Mouse (Mus musculus): ENCODE measurements around the gene Card14. TPM values are rescaled to one million over a fixed set of nuclear protein-coding genes. Genes with fewer than 3 reads are reported as not detected.
A peak's percentile ranks its signal among the peaks of the same experiment; 100 is the strongest.

Gene Card14
- polyA plus RNA-seq, 1 experiment: 0.44 TPM

DNA sequence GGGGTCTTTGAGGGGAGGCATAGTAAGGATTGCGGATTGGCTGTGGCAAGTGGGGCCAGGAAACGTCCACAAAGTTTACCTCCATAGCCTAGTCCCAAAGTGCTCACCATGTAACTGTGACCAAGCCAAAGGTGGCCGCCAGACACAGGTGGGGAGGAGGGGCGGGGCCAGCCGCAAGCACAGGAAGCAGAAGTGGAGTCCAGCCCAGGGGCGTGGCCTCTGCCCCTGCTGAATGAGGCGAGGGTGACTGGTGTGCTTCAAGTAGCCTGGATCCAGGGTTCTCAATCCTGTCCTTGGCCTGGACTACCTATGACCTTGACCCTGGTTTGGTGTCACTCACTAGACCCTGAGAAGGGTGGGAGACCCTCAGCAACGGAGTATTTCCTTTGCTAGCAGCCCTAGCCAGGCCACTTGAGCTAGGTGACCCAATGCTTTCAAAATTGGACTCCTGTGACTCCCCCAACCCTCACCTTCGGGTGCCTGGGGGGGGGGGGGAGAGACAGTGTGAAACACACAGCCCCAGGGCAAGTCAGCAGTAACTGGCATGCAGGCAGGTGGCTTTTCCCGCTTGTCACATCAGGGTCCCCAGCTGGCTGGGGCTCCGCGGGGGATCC, 84.5 kb downstream of the Card14 start:
- H3K27me3 ChIP-seq (ENCODE audit: control insufficient read depth, insufficient read depth, low read length): no peaks in the 10 kb centered on the region
- H3K27ac ChIP-seq (ENCODE audit: control insufficient read depth, insufficient read depth, low read depth, low read length): peak overlapping the region; percentile 81
- TF ChIP-seq CTCF (IDR thresholded peaks at IDR 0.05; ENCODE audit: control insufficient read depth, insufficient read depth, insufficient replicate concordance, low read depth, low read length): no peak
- no peak for TF ChIP-seq POLR2A (IDR thresholded peaks at IDR 0.05; ENCODE audit: control insufficient read depth, low read depth, low read length)
- H3K36me3 ChIP-seq (ENCODE audit: control insufficient read depth, insufficient read depth, low read length): no peaks in the 10 kb centered on the region
- H3K4me3 ChIP-seq (ENCODE audit: control insufficient read depth, low read depth, low read length): peak overlapping the region; percentile 3; the same call in 1 of the 2 replicates
- H3K4me1 ChIP-seq (ENCODE audit: control insufficient read depth, insufficient read depth, low read length): peaks cover 16% of the 10 kb centered on the region

DNA sequence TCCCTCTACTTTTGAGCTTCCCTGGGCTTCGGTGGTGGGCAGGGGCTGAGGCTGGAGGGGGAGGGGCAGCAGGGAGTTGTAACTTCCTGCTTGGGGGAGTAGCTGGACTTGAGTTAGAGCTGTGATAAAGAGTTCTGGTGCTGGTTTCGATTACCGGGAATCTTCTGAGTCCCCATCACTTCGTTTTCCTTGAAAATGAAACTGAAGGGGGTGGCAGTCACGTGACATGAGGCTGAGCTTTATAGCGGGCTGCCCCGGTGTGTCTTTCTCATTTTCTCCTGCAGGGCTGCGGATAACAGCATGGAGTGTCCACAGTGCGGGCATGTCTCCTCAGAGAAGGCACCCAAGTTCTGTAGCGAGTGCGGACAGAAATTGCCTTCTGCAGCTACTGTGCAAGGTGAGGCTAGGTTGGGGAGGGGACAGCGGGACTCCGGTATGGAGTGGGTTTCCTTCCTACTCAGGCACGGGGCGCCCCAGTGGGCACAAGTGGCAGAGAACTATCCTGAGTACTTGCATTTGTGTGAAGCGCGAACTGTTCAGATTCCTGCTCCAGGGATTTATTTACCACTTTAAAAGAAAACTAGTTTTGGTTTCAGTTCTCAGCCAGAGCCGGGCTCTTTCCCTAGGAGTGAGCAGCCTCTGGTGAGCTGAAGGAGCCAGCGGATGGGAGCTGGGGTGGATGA, 85.4 kb downstream of the Card14 start, which contains the start of gene Rnf213:
TSS of gene Rnf213 (plus strand) at position 301 of the 683 bp plus-strand sequence.
- H3K27me3 ChIP-seq (ENCODE audit: control insufficient read depth, insufficient read depth, low read length): no peaks in the 10 kb centered on the region
- peak within 1 kb of the TSS; percentile 69 for H3K4me3 ChIP-seq (ENCODE audit: control insufficient read depth, low read depth, low read length)
- H3K27ac ChIP-seq (ENCODE audit: control insufficient read depth, insufficient read depth, low read depth, low read length): peak within 1 kb of the TSS; percentile 81; the same call in 1 of the 2 replicates
- H3K36me3 ChIP-seq (ENCODE audit: control insufficient read depth, insufficient read depth, low read length): no peaks in the 10 kb centered on the region
- peak; percentile 22; the same call in 1 of the 2 replicates for TF ChIP-seq POLR2A (IDR thresholded peaks at IDR 0.05; ENCODE audit: control insufficient read depth, low read depth, low read length)
- no peak for TF ChIP-seq CTCF (IDR thresholded peaks at IDR 0.05; ENCODE audit: control insufficient read depth, insufficient read depth, insufficient replicate concordance, low read depth, low read length)
- H3K4me1 ChIP-seq (ENCODE audit: control insufficient read depth, insufficient read depth, low read length): peaks cover 14% of the 10 kb centered on the region

DNA sequence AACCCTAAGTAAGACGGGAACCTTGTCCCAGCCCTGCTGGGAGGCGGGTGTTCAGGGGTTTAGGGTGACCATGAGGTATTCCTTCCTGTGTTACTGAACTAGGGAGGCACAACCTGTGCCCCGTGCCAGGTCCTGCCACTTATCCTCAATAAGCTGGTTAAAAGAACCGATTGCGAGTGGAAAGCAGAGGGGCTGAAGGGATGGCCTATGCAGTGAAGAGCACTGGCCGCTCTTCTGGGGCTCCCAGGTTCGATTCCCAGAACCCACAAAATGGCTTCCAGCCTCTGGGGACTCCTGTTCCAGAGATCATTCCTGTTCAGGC, 85.9 kb downstream of the Card14 start:
- Histone ChIP-seq H3K4me3 (ENCODE audit: control insufficient read depth, low read depth, low read length) (peak overlapping the region; percentile 69), H3K27ac (ENCODE audit: control insufficient read depth, insufficient read depth, low read depth, low read length) (no peak overlapping the region), H3K27me3 (ENCODE audit: control insufficient read depth, insufficient read depth, low read length) (no peaks in the 10 kb centered on the region), H3K36me3 (ENCODE audit: control insufficient read depth, insufficient read depth, low read length) (no peaks in the 10 kb centered on the region), H3K4me1 (ENCODE audit: control insufficient read depth, insufficient read depth, low read length) (peaks cover 13% of the 10 kb centered on the region)
- no peak for TF ChIP-seq CTCF (IDR thresholded peaks at IDR 0.05; ENCODE audit: control insufficient read depth, insufficient read depth, insufficient replicate concordance, low read depth, low read length)
- no peak for TF ChIP-seq POLR2A (IDR thresholded peaks at IDR 0.05; ENCODE audit: control insufficient read depth, low read depth, low read length)

DNA sequence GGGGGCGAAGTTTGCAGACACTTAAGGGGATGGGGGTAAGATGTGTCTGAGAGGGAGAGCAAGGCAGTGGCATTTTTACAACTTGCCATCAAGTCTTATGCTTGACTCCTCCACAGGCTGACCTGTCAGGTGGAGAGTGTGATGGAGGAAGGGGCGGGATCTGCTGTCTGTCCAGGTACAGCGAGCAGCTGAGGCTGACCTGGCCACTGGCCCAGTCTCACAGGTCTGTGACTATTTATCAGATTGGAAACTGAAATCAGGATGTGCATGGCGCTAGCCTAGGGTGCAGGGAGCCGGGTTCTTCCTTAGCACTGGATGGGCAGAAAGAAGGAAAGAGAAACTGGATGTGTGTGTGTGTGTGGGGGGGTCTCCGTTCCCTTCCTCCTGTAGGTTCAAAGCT, 86.6 kb downstream of the Card14 start:
- Histone ChIP-seq H3K4me3 (ENCODE audit: control insufficient read depth, low read depth, low read length) (no peak overlapping the region), H3K27me3 (ENCODE audit: control insufficient read depth, insufficient read depth, low read length) (no peaks in the 10 kb centered on the region), H3K4me1 (ENCODE audit: control insufficient read depth, insufficient read depth, low read length) (peaks cover 13% of the 10 kb centered on the region), H3K27ac (ENCODE audit: control insufficient read depth, insufficient read depth, low read depth, low read length) (no peak overlapping the region), H3K36me3 (ENCODE audit: control insufficient read depth, insufficient read depth, low read length) (no peaks in the 10 kb centered on the region)
- TF ChIP-seq POLR2A (IDR thresholded peaks at IDR 0.05; ENCODE audit: control insufficient read depth, low read depth, low read length): no peak

Other genes starting within 250 kb of the Card14 start
- 3.3 and 3.8 TPM in 2 replicates for gene Cbx4, start 221.5 kb upstream of the Card14 start, polyA plus RNA-seq (2012; rRNA removed)
- 1.1 and 1.2 TPM in 2 replicates for gene Tbc1d16, start 79.3 kb upstream of the Card14 start, polyA plus RNA-seq (2012; rRNA removed)
- gene Ccdc40, start 79.2 kb upstream of the Card14 start, polyA plus RNA-seq (2012; rRNA removed): 73.2 and 78.5 TPM in 2 replicates
- gene Gaa, start 39.9 kb upstream of the Card14 start, polyA plus RNA-seq (2012; rRNA removed): 41.9 and 46.2 TPM in 2 replicates
- gene Eif4a3, start 7.7 kb upstream of the Card14 start, polyA plus RNA-seq (2012; rRNA removed): 73.6 and 81.2 TPM in 2 replicates
- gene Sgsh, start 47.8 kb downstream of the Card14 start, polyA plus RNA-seq (2012; rRNA removed): 11.4 and 13.8 TPM in 2 replicates
- gene Slc26a11, start 47.8 kb downstream of the Card14 start, polyA plus RNA-seq (2012; rRNA removed): 4.2 and 5.5 TPM in 2 replicates
- 3.9 and 4.5 TPM in 2 replicates for gene Rnf213, start 85.3 kb downstream of the Card14 start, polyA plus RNA-seq (2012; rRNA removed)
- 11.4 and 12.8 TPM in 2 replicates for gene Endov, start 183.6 kb downstream of the Card14 start, polyA plus RNA-seq (2012; rRNA removed)
- 0.22 and 0.29 TPM in 2 replicates for gene Nptx1, start 240.0 kb downstream of the Card14 start, polyA plus RNA-seq (2012; rRNA removed)

Data from testis, adult 2 months (tissue).